Mouse (Mus musculus): ENCODE data around the gene Lamtor5.

DNA sequence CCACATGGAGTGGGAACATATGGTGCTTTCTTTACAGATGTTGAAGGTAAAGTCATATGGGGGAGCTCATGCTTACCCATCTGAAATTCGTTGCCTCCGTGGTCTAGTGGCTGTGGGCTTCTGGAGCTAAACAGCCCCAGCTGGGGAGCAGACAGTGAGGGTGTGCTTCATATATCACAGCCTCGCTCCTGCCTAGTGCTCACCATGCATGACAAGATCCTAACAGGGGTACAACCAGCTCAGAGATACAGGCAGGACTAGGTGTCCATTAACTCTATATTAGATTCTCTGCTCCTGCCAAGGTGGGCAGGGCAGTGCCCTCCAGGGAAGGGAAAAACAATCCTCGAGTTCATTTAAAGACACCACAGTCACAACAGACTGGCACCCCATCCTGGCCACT is 47.5 kb upstream of the Lamtor5 start:
- no peak for TF ChIP-seq CTCF (IDR thresholded peaks at IDR 0.05; ENCODE audit: low read depth)
- no peak for TF ChIP-seq EP300 (IDR thresholded peaks at IDR 0.05; ENCODE audit: low read depth)
